Mouse (Mus musculus) embryonic facial prominence, embryonic 14.5 days (tissue): ENCODE measurements around the gene Ptprc. TPM values are rescaled to one million over a fixed set of nuclear protein-coding genes. Genes with fewer than 3 reads are reported as not detected.

ENCODE experiments used
- ATAC-seq: fragments of 200-750 bp; cut with Nextera tagmentation; 2 replicates; pipeline ENCODE4 v1.8.0; 2017; ENCODE audit warnings: low read depth, moderate number of reproducible peaks, moderate TSS enrichment
- DNase-seq: peaks from one replicate; pipeline ENCODE4 v3.0.0-alpha.2; 2015; ENCODE audit warnings: low spot score
- H3K27ac ChIP-seq: fragments of 300-500 bp; sonication (generic); replicated peaks from 2 replicates; pipeline ENCODE4 v1.5.1; 2014; ENCODE audit warnings: low read depth, mild to moderate bottlenecking, low read length, moderate library complexity
- H3K27me3 ChIP-seq: fragments of 300-500 bp; sonication (generic); replicated peaks from 2 replicates; pipeline ENCODE4 v1.6.1; 2014; ENCODE audit warnings: low read length; ENCODE audit not compliant: control insufficient read depth, insufficient read depth
- H3K36me3 ChIP-seq: fragments of 300-500 bp; sonication (generic); 2 replicates; pipeline ENCODE4 v1.6.1; 2014; ENCODE audit warnings: low read length, mixed read lengths; ENCODE audit not compliant: control insufficient read depth, insufficient read depth
- H3K4me1 ChIP-seq: fragments of 300-500 bp; sonication (generic); 2 replicates; pipeline ENCODE4 v1.6.1; 2014; ENCODE audit warnings: antibody characterized with exemption, low read length; ENCODE audit not compliant: control insufficient read depth, insufficient read depth
- H3K4me2 ChIP-seq: fragments of 300-500 bp; sonication (generic); 2 replicates; pipeline ENCODE4 v1.6.1; 2014; ENCODE audit warnings: low read depth, mild to moderate bottlenecking, low read length, moderate library complexity, mixed read lengths
- H3K4me3 ChIP-seq: fragments of 300-500 bp; sonication (generic); 2 replicates; pipeline ENCODE4 v1.5.1; 2014; ENCODE audit warnings: low read depth, mild to moderate bottlenecking, low read length
- H3K9ac ChIP-seq: fragments of 300-500 bp; sonication (generic); 2 replicates; pipeline ENCODE4 v1.6.1; 2014; ENCODE audit warnings: low read depth, mild to moderate bottlenecking, low read length, moderate library complexity, mixed read lengths
- H3K9me3 ChIP-seq: fragments of 300-500 bp; sonication (generic); 2 replicates; pipeline ENCODE4 v1.6.1; 2016; ENCODE audit warnings: low read length; ENCODE audit not compliant: control insufficient read depth
- whole genome bisulfite sequencing: fragments of 180-500 bp; shearing (Covaris S2); extraction: QIAGEN DNeasy Blood & Tissue Kit; methylation state at CpG from one replicate; pipeline ENCODE4 v1.1.7; 2014; 5-methylcytosine and 5-hydroxymethylcytosine counted together
- polyA plus RNA-seq: library from polyadenylated mRNA; unstranded; fragments of >200 nt; fragmentation: Nextera tagmentation; extraction: Ambion mirVana; gene quantifications from 2 replicates; pipeline ENCODE4 v1.2.1, GENCODE M21; 2014

The Ptprc gene
- polyA plus RNA-seq, 1 experiment from 2014 or later: 4.0 TPM

- H3K36me3 ChIP-seq: no peaks in the 10 kb centered on the region
- H3K9ac ChIP-seq: no peak overlapping the region
- no peak overlapping the region for H3K4me2 ChIP-seq
- ATAC-seq (no peak), DNase-seq (no peak)
- H3K4me1 ChIP-seq: no peaks in the 10 kb centered on the region
- 85% methylated on average over 4 of the region's 4 CpGs for WGBS
- no peaks in the 10 kb centered on the region for H3K9me3 ChIP-seq
- no peaks in the 10 kb centered on the region for H3K27me3 ChIP-seq
- no peak overlapping the region for H3K4me3 ChIP-seq
- no peak overlapping the region for H3K27ac ChIP-seq
Measured at GRCm38 (mm10) chr1:138140769-138141168, 34.7 kb downstream of the Ptprc start.

- H3K27ac ChIP-seq: no peak overlapping the region
- no peaks in the 10 kb centered on the region for H3K27me3 ChIP-seq
- H3K4me2 ChIP-seq: no peak overlapping the region
- no peaks in the 10 kb centered on the region for H3K4me1 ChIP-seq
- no peak for ATAC-seq
- H3K36me3 ChIP-seq: no peaks in the 10 kb centered on the region
- H3K9ac ChIP-seq: no peak overlapping the region
- no peaks in the 10 kb centered on the region for H3K9me3 ChIP-seq
- no peak overlapping the region for H3K4me3 ChIP-seq
- no peak for DNase-seq
- WGBS: 81% methylated on average over 4 of the region's 4 CpGs
Measured at GRCm38 (mm10) chr1:138137696-138138095, 37.8 kb downstream of the Ptprc start.

- no peak for DNase-seq
- no peak overlapping the region for H3K4me3 ChIP-seq
- H3K36me3 ChIP-seq: no peaks in the 10 kb centered on the region
- H3K27me3 ChIP-seq: no peaks in the 10 kb centered on the region
- H3K9ac ChIP-seq: no peak overlapping the region
- no peaks in the 10 kb centered on the region for H3K9me3 ChIP-seq
- WGBS: 93% methylated on average over 6 of the region's 6 CpGs
- no peak overlapping the region for H3K27ac ChIP-seq
- no peak overlapping the region for H3K4me2 ChIP-seq
- ATAC-seq: no peak
- H3K4me1 ChIP-seq: no peaks in the 10 kb centered on the region
Measured at GRCm38 (mm10) chr1:138137024-138137577, 38.4 kb downstream of the Ptprc start.

GRCm38 (mm10) chr1:138136373-138136779 lies 39.1 kb downstream of the Ptprc start:
- no peaks in the 10 kb centered on the region for H3K27me3 ChIP-seq
- WGBS: 25% methylated on average over 17 of the region's 17 CpGs
- no peaks in the 10 kb centered on the region for H3K9me3 ChIP-seq
- peak overlapping the region; percentile 55 for H3K4me2 ChIP-seq
- H3K4me3 ChIP-seq: peak overlapping the region; percentile 26
- peak overlapping the region; percentile 65; the same call in 1 of the 2 replicates for H3K27ac ChIP-seq
- peak; percentile 92 for DNase-seq
- H3K36me3 ChIP-seq: no peaks in the 10 kb centered on the region
- H3K9ac ChIP-seq: peak overlapping the region; percentile 25
- H3K4me1 ChIP-seq: no peaks in the 10 kb centered on the region
- ATAC-seq: peak; percentile 84

GRCm38 (mm10) chr1:138135637-138136372 lies 39.7 kb downstream of the Ptprc start:
- Histone ChIP-seq H3K4me1 (no peaks in the 10 kb centered on the region), H3K27me3 (no peaks in the 10 kb centered on the region), H3K36me3 (no peaks in the 10 kb centered on the region), H3K9me3 (no peaks in the 10 kb centered on the region), H3K4me2 (peak overlapping the region; percentile 55), H3K4me3 (peak overlapping the region; percentile 26), H3K9ac (peak overlapping the region; percentile 25), H3K27ac (peak overlapping the region; percentile 65; the same call in 1 of the 2 replicates)
- 69% methylated on average over 9 of the region's 9 CpGs for WGBS
- DNase-seq (no peak), ATAC-seq (no peak)

- H3K4me1 ChIP-seq: no peaks in the 10 kb centered on the region
- DNase-seq (no peak), ATAC-seq (no peak)
- no peak overlapping the region for H3K27ac ChIP-seq
- H3K9me3 ChIP-seq: no peaks in the 10 kb centered on the region
- no peak overlapping the region for H3K4me3 ChIP-seq
- no peaks in the 10 kb centered on the region for H3K27me3 ChIP-seq
- no peaks in the 10 kb centered on the region for H3K36me3 ChIP-seq
- no peak overlapping the region for H3K9ac ChIP-seq
- no peak overlapping the region for H3K4me2 ChIP-seq
Measured at GRCm38 (mm10) chr1:138135117-138135516, 40.4 kb downstream of the Ptprc start.

- WGBS: 88% methylated on average over 6 of the region's 6 CpGs
- no peaks in the 10 kb centered on the region for H3K27me3 ChIP-seq
- H3K4me3 ChIP-seq: no peak overlapping the region
- H3K4me2 ChIP-seq: no peak overlapping the region
- H3K4me1 ChIP-seq: no peaks in the 10 kb centered on the region
- no peak overlapping the region for H3K9ac ChIP-seq
- H3K36me3 ChIP-seq: no peaks in the 10 kb centered on the region
- no peaks in the 10 kb centered on the region for H3K9me3 ChIP-seq
- no peak for ATAC-seq
- DNase-seq: no peak
- no peak overlapping the region for H3K27ac ChIP-seq
Measured at GRCm38 (mm10) chr1:138134324-138134723, 41.2 kb downstream of the Ptprc start.

- Histone ChIP-seq H3K9me3 (no peaks in the 10 kb centered on the region), H3K4me1 (no peaks in the 10 kb centered on the region), H3K4me3 (no peak overlapping the region), H3K27ac (no peak overlapping the region), H3K9ac (no peak overlapping the region), H3K36me3 (no peaks in the 10 kb centered on the region), H3K4me2 (no peak overlapping the region), H3K27me3 (no peaks in the 10 kb centered on the region)
- DNase-seq (no peak), ATAC-seq (no peak)
- 53% methylated on average over 2 of the region's 2 CpGs for WGBS
Measured at GRCm38 (mm10) chr1:138131739-138132138, 43.8 kb downstream of the Ptprc start.

GRCm38 (mm10) chr1:138130145-138130544 lies 45.4 kb downstream of the Ptprc start:
- no peaks in the 10 kb centered on the region for H3K9me3 ChIP-seq
- H3K4me3 ChIP-seq: no peak overlapping the region
- no peak for ATAC-seq
- no peaks in the 10 kb centered on the region for H3K27me3 ChIP-seq
- peak; percentile 17 for DNase-seq
- H3K4me1 ChIP-seq: no peaks in the 10 kb centered on the region
- no peaks in the 10 kb centered on the region for H3K36me3 ChIP-seq
- WGBS: 27% methylated on average over 4 of the region's 4 CpGs
- no peak overlapping the region for H3K27ac ChIP-seq
- no peak overlapping the region for H3K9ac ChIP-seq
- no peak overlapping the region for H3K4me2 ChIP-seq
